Mouse (Mus musculus): ENCODE measurements around the gene Gstm4.
"Not testable (repeated sequence)": the region's sequence is repeated elsewhere in the genome, so short reads cannot be mapped to it uniquely, and the experiment has no call there.

- not testable (repeated sequence) for TF ChIP-seq CTCF, EP300 (IDR thresholded peaks at IDR 0.05; ENCODE audit: low read depth)
These were observed 25.5 kb downstream of the Gstm4 start for GRCm38 (mm10) chr3:108019226-108019625.

Measured in liver, postnatal 0 days (tissue).